In the genomic region with DNA sequence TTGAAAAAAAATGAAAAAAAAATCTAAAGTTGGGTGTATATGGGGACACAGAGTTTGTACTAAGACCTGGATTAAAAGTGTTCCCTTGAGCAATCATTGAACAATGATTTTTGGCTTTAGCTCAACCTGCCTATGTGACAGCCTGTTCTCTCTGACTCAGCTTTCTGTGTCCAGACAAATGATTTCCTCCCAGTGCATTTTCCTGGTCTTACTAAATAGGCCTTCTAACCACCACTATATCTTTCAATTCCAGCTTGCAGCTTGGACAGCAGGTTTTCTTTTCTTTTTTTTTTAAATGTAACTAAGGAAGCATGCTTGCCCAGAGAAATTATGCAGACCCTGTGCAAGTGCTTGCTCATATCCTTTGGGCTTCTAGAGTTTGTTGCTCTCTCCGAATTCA, we compare ENCODE assay signal across 15 mouse cellular contexts.
"Had no signal": no experiment of that assay in that cellular context is flagged by ENCODE, and none has a peak within 500 bp of the region (broad histone marks: within the 10 kb centered on the region; RNA-seq: fewer than 3 reads in every experiment).

No protein-coding gene starts in this region.

- H3K9me3 ChIP-seq: limb, embryonic 15.5 days; neural tube, embryonic 12.5 days; stomach, embryonic 15.5 days had no signal

- H3K4me3 ChIP-seq: limb, embryonic 15.5 days; midbrain, embryonic 13.5 days; neural tube, embryonic 12.5 days; stomach, embryonic 15.5 days had no signal

- DNase-seq: kidney, adult 9 months; kidney, postnatal 36 days; layer of hippocampus, adult 9-11 months; layer of hippocampus, postnatal 36 days; lung, adult 18-20 months; lung, postnatal 36 days; right cerebral cortex, postnatal 14 days; thymus, postnatal 36 days had no signal

- H3K9ac ChIP-seq: limb, embryonic 15.5 days; liver, embryonic 14.5 days; midbrain, embryonic 13.5 days; neural tube, embryonic 12.5 days; stomach, embryonic 15.5 days had no signal

- H3K4me2 ChIP-seq: limb, embryonic 15.5 days; midbrain, embryonic 13.5 days; neural tube, embryonic 12.5 days; stomach, embryonic 15.5 days had no signal

- ATAC-seq: lung, postnatal 0 days; midbrain, embryonic 13.5 days had no signal

- H3K4me1 ChIP-seq: limb, embryonic 15.5 days; midbrain, embryonic 13.5 days; neural tube, embryonic 12.5 days; stomach, embryonic 15.5 days had no signal

- H3K36me3 ChIP-seq: limb, embryonic 15.5 days; midbrain, embryonic 13.5 days; neural tube, embryonic 12.5 days; stomach, embryonic 15.5 days had no signal

- H3K27me3 ChIP-seq: limb, embryonic 15.5 days; midbrain, embryonic 13.5 days; neural tube, embryonic 12.5 days; stomach, embryonic 15.5 days had no signal

- H3K27ac ChIP-seq: kidney, postnatal 0 days; limb, embryonic 15.5 days; liver, embryonic 14.5 days; midbrain, embryonic 13.5 days; neural tube, embryonic 12.5 days; stomach, embryonic 15.5 days had no signal
